Mouse (Mus musculus) kidney, postnatal 0 days (tissue): ENCODE data around the gene Scube2. TPM values are rescaled to one million over a fixed set of nuclear protein-coding genes. Genes with fewer than 3 reads are reported as not detected.

Experiments
- ATAC-seq: fragments of 200-750 bp; cut with Nextera tagmentation; replicated peaks from 2 replicates; pipeline ENCODE4 v1.8.0; 2017; ENCODE audit warnings: low read depth, moderate number of reproducible peaks, moderate TSS enrichment, moderate library complexity; ENCODE audit not compliant: low FRiP score
- DNase-seq: peaks from one replicate; pipeline ENCODE4 v3.0.0-alpha.2; 2016; ENCODE audit warnings: low spot score
- H3K27ac ChIP-seq: fragments of 300-500 bp; sonication (generic); 2 replicates; pipeline ENCODE4 v1.5.1; 2014; ENCODE audit warnings: mild to moderate bottlenecking
- H3K27me3 ChIP-seq: fragments of 300-500 bp; sonication (generic); 2 replicates; pipeline ENCODE4 v1.6.1; 2014; ENCODE audit warnings: low read length, mixed read lengths; ENCODE audit not compliant: insufficient read depth
- H3K36me3 ChIP-seq: fragments of 300-500 bp; sonication (generic); 2 replicates; pipeline ENCODE4 v1.6.1; 2014; ENCODE audit warnings: low read length, mixed read lengths; ENCODE audit not compliant: insufficient read depth
- H3K4me1 ChIP-seq: fragments of 300-500 bp; sonication (generic); replicated peaks from 2 replicates; pipeline ENCODE4 v1.6.1; 2014; ENCODE audit warnings: antibody characterized with exemption, low read length, mixed read lengths; ENCODE audit not compliant: insufficient read depth
- H3K4me2 ChIP-seq: fragments of 300-500 bp; sonication (generic); 2 replicates; pipeline ENCODE4 v1.6.1; 2014; ENCODE audit warnings: mild to moderate bottlenecking, low read length, moderate library complexity, mixed read lengths
- H3K4me3 ChIP-seq: fragments of 300-500 bp; sonication (generic); replicated peaks from 2 replicates; pipeline ENCODE4 v1.5.1; 2014; ENCODE audit warnings: low read depth, low read length
- H3K9ac ChIP-seq: fragments of 300-500 bp; sonication (generic); 2 replicates; pipeline ENCODE4 v1.6.1; 2014; ENCODE audit warnings: low read depth, low read length
- H3K9me3 ChIP-seq: fragments of 300-500 bp; sonication (generic); replicated peaks from 2 replicates; pipeline ENCODE4 v1.6.1; 2016; ENCODE audit warnings: low read length, inconsistent platforms, mixed read lengths
- CTCF ChIP-seq: IDR thresholded peaks from 2 replicates; pipeline ENCODE4 v1.5.1; 2016; ENCODE audit warnings: antibody characterized with exemption, low read depth, mild to moderate bottlenecking, moderate library complexity
- WGBS: fragments of 180-500 bp; shearing (Covaris S2); extraction: QIAGEN DNeasy Blood & Tissue Kit; methylation state at CpG from one replicate; pipeline ENCODE4 v1.1.7; 2014; 5-methylcytosine and 5-hydroxymethylcytosine counted together
- polyA plus RNA-seq: library from polyadenylated mRNA; unstranded; fragments of >200 nt; fragmentation: Nextera tagmentation; extraction: Ambion mirVana; gene quantifications from 2 replicates; pipeline ENCODE4 v1.2.1, GENCODE M21; 2015

Gene Scube2
- polyA plus RNA-seq, 1 experiment from 2014 or later, result 2.0 TPM

DNA sequence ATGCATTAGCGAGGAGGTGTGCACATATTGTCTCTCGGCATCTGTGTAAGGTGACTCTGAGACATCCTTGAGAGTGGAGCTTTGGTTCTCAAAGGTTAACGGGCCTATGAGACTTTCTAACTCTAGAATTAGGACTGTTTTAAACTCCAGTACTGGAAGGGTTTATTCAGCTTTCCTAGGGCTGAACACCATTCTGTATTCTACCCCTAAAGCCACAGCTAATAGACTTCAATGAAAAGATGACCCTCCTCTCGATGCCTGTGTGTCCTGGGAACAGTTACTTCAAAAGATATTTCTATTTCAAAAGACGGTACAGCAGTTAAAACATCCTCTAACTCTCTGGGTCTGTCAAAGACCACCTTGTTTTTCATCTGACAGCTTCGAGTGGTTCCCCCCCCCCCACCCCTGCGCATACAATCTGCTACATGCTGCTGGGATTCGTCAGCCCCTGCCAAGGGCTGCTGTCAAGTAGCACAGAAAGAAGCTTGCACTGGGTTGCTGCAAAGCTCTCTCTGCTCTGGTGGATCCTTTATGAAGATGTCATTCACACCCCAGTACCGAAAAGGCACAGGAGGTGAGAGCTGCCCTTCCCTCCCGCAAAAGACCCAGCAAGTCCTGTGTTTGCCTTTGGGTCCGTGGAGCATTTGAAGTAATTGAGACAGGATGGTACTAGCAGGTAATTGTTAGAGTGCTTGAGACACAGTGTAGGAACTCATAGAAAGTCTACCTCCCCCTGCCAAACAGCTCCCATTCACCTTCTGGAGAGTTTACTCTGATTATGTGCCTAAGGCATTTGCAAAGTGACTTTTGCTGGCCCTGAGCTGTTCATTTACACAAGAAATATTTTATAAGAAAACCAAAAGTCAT, 16.4 kb downstream of the Scube2 start:
- DNase-seq (no peak), ATAC-seq (no peak)
- H3K9me3 ChIP-seq, result no peaks in the 10 kb centered on the region
- TF ChIP-seq CTCF, result no peak
- H3K36me3 ChIP-seq, result no peaks in the 10 kb centered on the region
- H3K27me3 ChIP-seq, result no peaks in the 10 kb centered on the region
- H3K4me1 ChIP-seq, result no peaks in the 10 kb centered on the region
- no peak overlapping the region for H3K27ac ChIP-seq
- no peak overlapping the region for H3K4me2 ChIP-seq
- H3K4me3 ChIP-seq, result no peak overlapping the region
- no peak overlapping the region for H3K9ac ChIP-seq
- 49% methylated on average over 11 of the region's 11 CpGs for WGBS

DNA sequence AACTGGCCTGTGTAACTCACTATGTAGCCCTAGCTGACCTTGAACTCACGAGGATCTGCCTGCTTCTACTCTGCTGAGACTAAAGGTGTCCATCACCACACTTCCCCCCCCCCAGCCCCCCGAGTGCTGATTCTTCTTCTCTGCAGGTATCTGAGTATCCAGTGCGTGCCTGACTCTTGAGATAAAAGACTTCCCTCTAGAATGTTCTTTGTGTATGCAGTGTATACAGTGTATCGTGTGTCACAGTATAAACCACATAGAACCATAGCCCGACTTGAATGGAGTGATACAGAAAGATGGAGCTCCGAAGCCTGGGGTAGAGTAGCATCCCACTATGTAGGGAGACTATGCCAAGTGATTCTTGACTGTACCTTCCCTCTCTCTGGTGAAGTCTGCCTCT, 21.4 kb downstream of the Scube2 start:
- DNase-seq (no peak), ATAC-seq (no peak)
- H3K4me2 ChIP-seq, result no peak overlapping the region
- no peak overlapping the region for H3K9ac ChIP-seq
- no peaks in the 10 kb centered on the region for H3K36me3 ChIP-seq
- H3K27me3 ChIP-seq, result no peaks in the 10 kb centered on the region
- no peaks in the 10 kb centered on the region for H3K9me3 ChIP-seq
- no peaks in the 10 kb centered on the region for H3K4me1 ChIP-seq
- no peak for TF ChIP-seq CTCF
- no peak overlapping the region for H3K4me3 ChIP-seq
- H3K27ac ChIP-seq, result no peak overlapping the region
- 83% methylated on average over 6 of the region's 6 CpGs for WGBS

DNA sequence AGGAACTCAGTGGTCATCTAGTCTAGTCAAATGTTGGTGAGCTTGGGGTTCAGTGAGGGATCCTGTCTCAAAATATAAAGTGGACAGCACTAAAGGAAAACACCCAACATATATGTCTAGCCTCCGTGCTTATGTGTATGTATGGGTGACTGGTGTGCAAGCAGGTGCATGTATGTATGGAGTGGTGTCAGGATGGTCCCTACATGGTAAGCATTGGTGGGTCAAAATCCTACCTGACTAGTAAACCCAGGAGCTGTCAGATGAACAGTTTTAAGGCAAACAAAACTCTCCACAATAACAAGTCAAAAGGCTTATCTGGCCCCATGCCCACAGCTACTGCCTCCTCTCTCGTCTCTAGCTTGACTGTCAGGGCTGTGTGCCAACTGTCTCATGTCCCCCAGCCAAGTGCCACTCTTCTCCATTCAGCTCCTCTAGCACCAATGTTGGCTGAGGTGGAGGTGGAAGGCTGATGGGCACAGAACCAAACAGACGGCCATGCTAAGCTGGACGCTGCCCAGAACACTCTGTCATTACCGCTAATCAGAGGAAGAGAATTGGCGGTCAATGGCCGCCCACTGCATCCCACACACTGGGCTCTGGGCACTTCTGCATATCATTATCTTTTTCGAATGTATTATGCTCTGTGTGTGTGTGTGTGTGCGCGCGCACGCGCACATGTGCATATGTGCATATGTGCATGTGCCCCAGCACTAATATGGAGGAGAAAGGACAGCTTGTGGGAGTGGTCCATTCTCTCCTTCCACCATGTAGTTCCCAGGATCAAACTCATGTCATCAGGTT, 23.7 kb downstream of the Scube2 start:
- WGBS, result 86% methylated on average over 13 of the region's 13 CpGs

DNA sequence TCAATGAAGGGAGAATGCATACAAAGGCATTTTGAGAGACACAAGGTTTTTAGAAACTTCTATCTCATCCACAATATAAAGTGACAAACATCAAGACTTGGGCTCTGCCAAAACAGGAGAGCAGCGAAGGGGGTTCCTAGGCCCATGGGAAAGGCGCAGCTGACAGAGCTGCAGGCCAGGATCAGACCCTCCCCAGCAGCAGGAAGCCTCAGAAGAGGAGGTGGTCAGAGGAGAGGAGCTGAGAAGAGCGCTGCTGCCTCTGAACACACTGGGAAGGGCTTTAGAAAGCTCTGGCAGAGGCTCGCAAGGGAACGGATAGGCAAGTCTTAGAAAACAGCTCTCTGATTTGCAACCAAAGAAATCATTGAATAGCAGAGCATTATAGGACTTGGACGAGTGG, 24.4 kb downstream of the Scube2 start:
- H3K27ac ChIP-seq, result no peak overlapping the region
- no peak overlapping the region for H3K4me2 ChIP-seq
- H3K4me1 ChIP-seq, result no peaks in the 10 kb centered on the region
- 76% methylated on average over 6 of the region's 6 CpGs for WGBS
- DNase-seq, result no peak
- no peaks in the 10 kb centered on the region for H3K9me3 ChIP-seq
- no peaks in the 10 kb centered on the region for H3K27me3 ChIP-seq
- TF ChIP-seq CTCF, result no peak
- no peak for ATAC-seq
- H3K9ac ChIP-seq, result no peak overlapping the region
- no peaks in the 10 kb centered on the region for H3K36me3 ChIP-seq
- H3K4me3 ChIP-seq, result no peak overlapping the region

More for the DNA sequence above, 23.7 kb downstream of the Scube2 start:
- Histone ChIP-seq H3K4me2 (no peak overlapping the region), H3K4me1 (no peaks in the 10 kb centered on the region), H3K27me3 (no peaks in the 10 kb centered on the region), H3K36me3 (no peaks in the 10 kb centered on the region), H3K9me3 (no peaks in the 10 kb centered on the region), H3K4me3 (no peak overlapping the region), H3K27ac (no peak overlapping the region), H3K9ac (no peak overlapping the region)
- no peak for ATAC-seq
- TF ChIP-seq CTCF, result no peak
- no peak for DNase-seq

DNA sequence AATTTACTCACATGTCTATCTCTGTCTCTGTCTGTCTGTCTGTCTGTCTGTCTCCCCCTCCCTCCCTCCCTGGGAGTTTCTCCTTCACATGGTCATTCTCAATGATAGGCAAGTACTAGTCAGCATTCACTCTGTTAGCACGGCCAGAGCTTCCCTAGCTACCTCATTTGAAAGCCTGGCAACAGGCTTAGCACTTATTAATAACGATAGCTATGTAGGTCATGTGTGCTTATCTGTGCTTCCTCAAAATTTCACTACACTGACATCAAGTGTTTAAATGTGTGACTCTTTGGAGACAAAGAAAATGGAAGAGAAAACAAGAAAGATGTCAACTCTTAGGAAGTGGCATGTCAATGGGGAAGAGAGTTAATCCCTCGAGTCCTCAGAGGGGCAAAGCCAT, 26.9 kb downstream of the Scube2 start:
- Histone ChIP-seq H3K9ac (no peak overlapping the region), H3K36me3 (no peaks in the 10 kb centered on the region), H3K9me3 (no peaks in the 10 kb centered on the region), H3K4me1 (no peaks in the 10 kb centered on the region), H3K4me2 (no peak overlapping the region), H3K4me3 (no peak overlapping the region), H3K27me3 (no peaks in the 10 kb centered on the region), H3K27ac (no peak overlapping the region)
- WGBS, result 84% methylated on average over 3 of the region's 3 CpGs
- no peak for DNase-seq
- no peak for TF ChIP-seq CTCF
- no peak for ATAC-seq

DNA sequence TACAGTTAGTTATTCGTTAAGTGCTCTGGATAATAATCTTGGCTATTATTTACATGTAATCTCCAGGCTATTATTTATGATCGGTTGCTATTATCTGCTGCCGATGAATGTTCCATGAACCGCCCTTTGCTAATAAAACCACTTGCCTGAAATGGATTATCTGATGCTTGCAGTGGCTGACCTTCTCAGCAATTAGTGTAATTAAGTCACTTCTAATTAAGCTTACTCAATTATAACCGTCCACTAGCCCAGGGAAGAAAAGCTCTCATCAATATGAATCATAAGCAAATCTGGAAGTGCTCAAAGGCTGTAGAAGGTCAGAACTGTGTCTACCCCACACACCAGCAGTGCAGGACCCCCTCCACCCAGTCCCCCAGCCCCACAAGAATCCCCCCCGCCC, 27.8 kb downstream of the Scube2 start:
- DNase-seq, result no peak
- WGBS, result 71% methylated on average over 6 of the region's 6 CpGs

More for the DNA sequence above, 27.8 kb downstream of the Scube2 start:
- Histone ChIP-seq H3K9me3 (no peaks in the 10 kb centered on the region), H3K27ac (no peak overlapping the region), H3K36me3 (no peaks in the 10 kb centered on the region), H3K9ac (no peak overlapping the region), H3K4me3 (no peak overlapping the region), H3K4me1 (no peaks in the 10 kb centered on the region), H3K4me2 (no peak overlapping the region), H3K27me3 (no peaks in the 10 kb centered on the region)
- ATAC-seq, result no peak
- TF ChIP-seq CTCF, result no peak
